Mouse (Mus musculus) urinary bladder, postnatal 36 days (tissue): ENCODE measurements around the gene Gm45837.

Experiments used
- DNase-seq, 2 experiments: peaks; one replicate each; pipeline ENCODE4 v3.0.0; 2022; ENCODE audit warnings: low spot score in 2 of 2, mixed read lengths in 1 of 2

Gene Gm45837

DNA sequence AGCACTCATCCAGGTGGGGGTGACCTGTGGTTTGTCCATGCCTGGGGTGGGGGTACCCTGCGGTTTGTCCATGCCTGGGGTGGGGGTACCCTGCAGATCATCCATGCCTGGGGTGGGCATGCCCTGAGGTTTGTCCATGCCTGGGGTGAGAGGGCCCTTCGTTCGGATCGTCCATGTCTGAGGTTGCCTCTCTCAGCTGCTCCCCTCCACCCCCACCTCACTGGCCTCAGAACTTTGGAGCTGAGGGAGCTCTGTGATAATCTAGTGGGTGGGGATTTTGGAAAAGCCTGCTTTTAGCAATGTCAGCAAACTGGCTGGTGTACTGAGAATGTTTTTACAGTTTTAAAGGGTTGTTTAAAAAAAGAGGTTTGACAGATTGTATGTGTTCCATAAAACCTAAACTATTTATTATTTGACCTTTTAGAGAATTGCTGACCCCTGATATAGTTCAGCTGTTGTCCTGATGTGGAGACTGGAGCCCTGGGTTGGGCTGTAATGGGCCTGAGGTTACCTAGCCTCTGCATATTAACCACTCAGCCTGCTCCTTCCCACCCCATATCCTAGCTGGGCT lies 18.7 kb upstream of the Gm45837 start:
- no peak for DNase-seq

- no peak for DNase-seq
Observed at GRCm38 (mm10) chr7:101393015-101393414, 17.7 kb upstream of the Gm45837 start.

- DNase-seq, result peak; percentile 58 to 73
Observed at GRCm38 (mm10) chr7:101393694-101394504, 16.8 kb upstream of the Gm45837 start.

GRCm38 (mm10) chr7:101394569-101394968 lies 16.1 kb upstream of the Gm45837 start:
- DNase-seq, result no peak

GRCm38 (mm10) chr7:101395471-101395870 lies 15.2 kb upstream of the Gm45837 start:
- no peak for DNase-seq

DNA sequence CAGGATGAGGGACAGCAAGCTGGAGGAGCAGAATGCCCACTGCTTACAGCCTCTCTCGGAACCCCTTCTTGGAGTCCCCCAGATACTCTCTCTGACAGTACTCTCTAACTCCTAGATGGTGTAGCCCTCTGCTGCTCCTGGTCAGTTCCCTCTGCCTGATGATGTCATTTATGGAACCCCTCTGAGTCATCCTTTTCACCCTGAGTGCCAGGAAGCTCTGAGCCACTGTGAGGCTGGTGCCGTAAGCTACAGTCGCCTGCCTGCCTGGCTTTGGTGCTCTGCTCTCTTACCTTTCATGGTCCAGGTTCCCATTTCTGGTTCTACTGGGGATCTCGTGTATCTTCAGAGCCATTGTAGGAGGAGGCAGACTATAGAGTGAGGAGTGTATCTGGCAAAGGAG lies 13.5 kb upstream of the Gm45837 start:
- DNase-seq, result no peak

DNA sequence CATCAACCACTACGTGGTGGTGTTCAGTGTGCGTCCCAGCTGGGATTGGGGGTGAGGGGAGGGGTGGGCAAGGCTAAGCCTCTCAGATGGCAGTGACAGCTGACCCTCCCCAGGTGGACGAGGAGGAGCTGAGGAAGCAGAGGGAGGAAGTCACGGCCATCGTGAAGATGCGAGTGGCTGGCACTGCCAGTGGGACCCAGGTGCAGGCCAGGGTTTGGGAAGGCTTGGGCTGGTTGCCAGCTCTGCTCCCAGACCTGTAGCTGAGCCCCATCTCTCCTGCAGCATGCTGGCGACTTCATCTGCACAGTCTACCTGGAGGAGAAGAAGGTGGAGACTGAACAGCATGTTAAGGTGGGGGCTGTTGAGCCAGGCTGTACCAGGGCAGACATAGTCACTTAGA lies 9.2 kb upstream of the Gm45837 start:
- no peak for DNase-seq

DNA sequence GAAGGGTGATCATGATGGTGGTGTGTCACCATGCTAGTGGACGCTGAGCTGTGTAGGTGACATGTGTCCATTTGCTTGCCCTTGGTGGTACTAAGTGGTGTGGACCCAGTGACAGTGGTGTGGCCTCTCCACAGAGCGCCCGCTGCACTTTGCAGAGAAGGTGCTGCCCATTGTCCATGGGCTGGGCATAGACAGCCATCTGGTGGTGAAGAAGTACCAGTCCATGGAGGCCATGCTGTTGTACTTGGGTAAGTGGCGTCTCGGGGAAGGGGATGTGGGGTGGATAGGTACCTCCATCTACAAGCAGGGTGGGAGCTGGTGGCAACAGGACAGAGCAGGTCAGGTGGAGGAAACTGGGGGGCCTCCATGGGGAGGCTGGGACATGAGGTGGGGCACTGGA lies 6.9 kb upstream of the Gm45837 start:
- DNase-seq, result no peak

DNA sequence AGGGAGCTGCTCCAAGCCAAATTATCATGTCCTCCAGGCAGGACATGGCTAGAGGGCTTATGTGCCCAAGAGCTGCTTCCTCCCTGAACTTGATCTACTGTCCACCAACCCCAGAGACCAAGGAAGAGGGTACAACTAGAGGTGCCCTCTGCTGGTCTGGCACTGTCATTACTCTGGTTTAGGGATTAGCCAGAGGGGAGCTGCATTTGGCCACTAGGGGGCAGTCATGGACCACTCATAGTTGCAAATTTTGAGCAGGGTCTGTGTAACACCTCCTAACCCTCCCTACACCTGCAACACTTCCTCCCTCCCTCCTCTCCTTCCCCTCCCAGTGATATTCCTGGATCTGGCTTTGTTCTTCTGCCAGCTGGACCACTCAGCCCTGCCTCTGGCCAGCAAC lies 2.1 kb downstream of the Gm45837 start:
- DNase-seq, result peak; percentile 63 to 79

GRCm38 (mm10) chr7:101414209-101414608 lies 3.5 kb downstream of the Gm45837 start:
- DNase-seq, result no peak

- no peak for DNase-seq
Observed at GRCm38 (mm10) chr7:101414661-101415511, 4.2 kb downstream of the Gm45837 start.

DNA sequence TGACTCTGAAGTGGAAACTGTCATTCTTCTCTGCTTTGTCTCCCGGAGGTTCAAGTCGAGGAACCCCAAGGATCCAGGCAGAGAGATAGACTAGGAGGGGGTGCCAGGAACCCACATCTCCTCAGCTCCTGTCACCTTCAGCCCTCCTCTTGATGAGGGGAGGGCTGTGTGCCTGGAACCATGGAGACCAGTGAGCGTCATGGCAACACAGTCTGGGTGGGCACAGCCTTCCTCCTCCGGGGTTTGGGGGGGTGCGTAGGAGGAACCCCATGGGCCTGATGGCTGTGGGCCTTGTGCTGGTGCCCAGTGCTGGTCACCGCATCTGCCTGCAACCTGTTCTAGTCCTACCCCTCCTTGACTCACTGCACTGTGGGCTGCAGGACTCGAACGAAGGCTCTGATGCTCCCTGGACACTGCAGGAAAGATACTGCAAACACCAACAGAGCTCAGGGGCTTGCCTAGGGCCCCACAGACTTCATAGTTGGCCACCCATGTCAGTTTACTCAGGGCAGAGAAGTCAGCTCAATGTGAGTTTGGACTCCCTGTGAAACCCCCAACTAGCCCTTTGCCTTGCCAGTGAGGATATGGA lies 4.9 kb downstream of the Gm45837 start:
- DNase-seq, result no peak

DNA sequence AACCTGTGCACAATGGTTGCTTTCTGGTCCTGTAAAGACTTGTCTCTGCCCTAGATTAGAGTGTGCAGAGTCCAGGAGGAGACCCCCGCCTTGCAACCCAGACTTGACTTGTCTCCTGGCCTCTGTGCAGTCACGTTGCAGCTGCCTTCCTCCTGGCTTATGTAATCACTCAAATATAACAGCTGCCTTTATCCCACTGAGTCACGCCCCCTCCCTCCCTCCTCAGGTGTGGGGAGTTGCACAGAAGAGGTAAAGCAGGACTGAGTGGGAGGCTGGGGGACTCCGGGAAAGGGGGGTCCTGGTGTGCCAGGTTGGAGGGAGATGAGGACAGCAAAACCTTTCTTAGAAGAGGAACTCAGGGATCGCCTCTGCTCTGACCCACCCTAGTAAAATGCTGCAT lies 5.7 kb downstream of the Gm45837 start:
- no peak for DNase-seq

DNA sequence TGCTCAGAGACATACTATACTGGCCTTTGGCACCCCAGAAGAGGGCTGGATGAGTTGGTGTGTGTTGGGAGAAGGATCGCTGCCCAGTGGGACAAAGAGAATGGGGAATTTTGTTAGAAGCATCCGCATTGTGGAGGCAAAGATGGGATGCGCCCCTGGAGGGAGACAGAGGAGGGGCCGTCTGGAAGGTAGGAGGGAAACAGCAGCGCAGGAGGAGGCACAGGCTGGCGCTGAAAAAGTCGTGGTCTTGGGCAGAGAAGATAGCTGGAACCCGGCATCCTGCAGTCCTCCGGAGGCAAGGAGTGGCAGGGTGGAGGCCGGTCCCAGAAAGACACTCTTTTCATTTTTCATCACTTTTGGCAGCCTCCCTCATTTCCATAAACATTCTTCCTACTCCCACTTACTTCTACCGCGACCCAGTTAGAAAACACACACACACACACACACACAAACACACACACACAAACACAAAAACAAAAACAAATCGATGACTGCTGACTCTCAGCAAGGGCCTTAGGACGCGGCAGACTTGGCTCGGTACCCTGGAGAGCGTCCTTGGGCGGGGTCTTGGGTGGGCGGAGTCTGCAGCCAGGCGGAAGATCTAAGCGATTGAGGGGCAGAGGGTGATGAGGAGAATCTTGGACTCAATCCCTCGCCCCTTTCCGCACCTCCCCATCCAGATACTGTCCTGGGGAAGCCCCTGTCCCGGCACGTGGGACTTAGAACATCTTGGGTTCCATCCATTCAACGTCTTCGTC lies 8.5 kb downstream of the Gm45837 start:
- DNase-seq, result no peak

DNA sequence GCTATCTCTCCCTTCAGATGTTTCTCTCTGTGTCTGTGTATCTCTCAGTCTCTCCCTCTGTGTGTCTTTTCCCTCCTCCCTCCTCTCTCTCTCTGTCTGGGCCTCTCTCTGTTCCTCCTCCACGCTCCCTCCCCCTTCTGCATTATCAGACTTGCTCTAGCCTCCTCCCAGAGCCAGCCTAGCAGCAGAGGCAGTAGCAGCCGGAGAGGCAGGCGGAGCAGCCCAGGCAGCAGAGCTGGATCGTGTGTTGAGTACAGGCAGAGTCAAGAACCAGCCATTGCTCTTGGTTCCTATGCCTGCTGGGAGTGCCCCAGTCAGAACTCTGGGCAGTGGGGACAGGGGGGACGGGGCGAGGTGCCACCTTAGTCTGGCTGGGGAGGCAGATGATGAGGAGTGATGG lies 10.8 kb downstream of the Gm45837 start, which contains the start of gene Pde2a:
TSS of gene Pde2a (plus strand) at position 163 of the 400 bp plus-strand sequence.
- no peak for DNase-seq

DNA sequence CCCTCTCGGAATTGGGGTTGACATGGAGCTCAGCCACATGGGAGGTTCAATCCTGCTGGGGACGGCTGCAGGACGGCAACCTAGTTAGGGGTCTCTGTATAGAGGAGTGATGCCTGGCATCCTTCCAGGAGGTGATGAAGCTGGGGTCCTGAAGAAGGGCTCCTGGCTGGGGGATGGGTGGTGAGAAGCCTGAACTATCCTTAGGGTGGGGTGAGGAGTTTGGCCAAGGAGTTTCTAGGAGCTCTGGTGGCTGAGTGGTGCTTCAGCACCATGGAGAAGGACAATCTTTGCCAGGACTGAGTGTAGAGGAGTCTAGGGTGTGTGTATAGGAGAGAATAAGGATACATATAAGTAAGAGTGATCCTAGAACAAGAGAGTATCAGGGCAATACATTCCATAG lies 11.4 kb downstream of the Gm45837 start:
- no peak for DNase-seq

- no peak for DNase-seq
Observed at GRCm38 (mm10) chr7:101422646-101423045, 12.0 kb downstream of the Gm45837 start.

DNA sequence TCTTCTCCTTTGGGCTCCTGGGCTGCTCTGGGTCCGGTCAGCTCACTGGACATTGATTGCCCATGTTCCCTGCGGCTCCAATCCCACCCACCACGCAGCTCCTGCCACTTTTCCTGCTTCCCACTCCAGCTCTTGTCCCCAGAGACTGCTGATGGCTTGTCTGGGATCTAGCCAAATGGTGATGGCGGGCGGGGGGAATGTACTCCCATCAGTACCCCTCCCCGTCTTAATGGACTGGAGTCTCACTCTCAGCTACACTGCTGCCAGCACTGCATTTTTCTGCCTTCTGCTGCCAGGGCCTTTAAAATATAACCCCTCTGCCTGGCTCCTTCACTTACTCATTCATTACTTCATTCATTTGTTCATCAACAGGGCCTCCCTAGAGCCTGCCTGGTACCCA lies 13.3 kb downstream of the Gm45837 start:
- DNase-seq, result no peak

DNA sequence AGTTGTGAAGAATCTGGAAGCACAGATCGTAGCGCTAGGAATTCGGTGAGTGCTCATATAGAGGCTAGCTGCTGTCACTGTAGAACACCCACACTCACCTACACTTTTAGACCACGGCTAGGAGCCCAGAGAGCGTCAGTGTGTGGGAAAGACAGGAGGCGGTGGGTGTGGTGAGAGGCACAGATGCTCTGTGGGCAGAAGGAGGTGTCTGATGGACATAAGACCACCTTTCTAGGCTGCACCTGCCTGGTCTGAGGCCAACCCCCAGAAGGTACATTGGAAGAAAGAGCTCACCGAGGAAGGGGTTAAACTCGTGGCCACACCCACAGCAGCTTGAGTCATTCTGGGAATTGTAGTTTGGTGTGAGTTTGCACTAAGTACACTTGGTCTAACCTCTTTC lies 16.0 kb downstream of the Gm45837 start:
- DNase-seq, result no peak

- DNase-seq, result no peak
Observed at GRCm38 (mm10) chr7:101427736-101428135, 17.1 kb downstream of the Gm45837 start.

DNA sequence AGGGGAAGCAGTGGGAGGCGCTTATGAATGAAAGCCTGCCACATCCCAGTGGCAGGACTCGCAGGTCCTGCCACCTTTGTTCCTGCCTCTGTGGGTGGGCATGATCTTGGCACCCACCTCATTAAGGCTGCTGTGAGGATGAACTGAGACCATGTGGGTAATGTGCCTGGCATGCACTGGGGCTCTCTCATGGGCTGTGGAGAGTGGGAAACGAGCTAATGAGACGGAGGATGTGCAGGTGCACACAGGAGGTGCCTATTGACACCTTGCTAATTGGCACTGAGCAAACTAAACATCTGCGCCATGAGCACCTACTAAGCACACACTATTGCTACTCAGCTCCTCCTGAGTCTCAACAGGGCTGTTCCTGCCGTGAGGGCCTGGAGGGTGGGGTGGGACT lies 24.4 kb downstream of the Gm45837 start:
- DNase-seq, result no peak
